Mouse (Mus musculus) forebrain, embryonic 15.5 days (tissue): ENCODE results near the gene Abhd11. TPM values are rescaled to one million over a fixed set of nuclear protein-coding genes. Genes with fewer than 3 reads are reported as not detected.

Experiments used
- ATAC-seq: fragments of 200-750 bp; cut with Nextera tagmentation; replicated peaks from 2 replicates; pipeline ENCODE4 v1.8.0; 2017; ENCODE audit warnings: mild to moderate bottlenecking, moderate TSS enrichment, moderate library complexity
- H3K27ac ChIP-seq: fragments of 300-500 bp; sonication (generic); replicated peaks from 2 replicates; pipeline ENCODE4 v1.5.1; 2015; ENCODE audit warnings: mild to moderate bottlenecking, inconsistent platforms
- H3K27me3 ChIP-seq: fragments of 300-500 bp; sonication (generic); 2 replicates; pipeline ENCODE4 v1.6.1; 2015; ENCODE audit warnings: inconsistent platforms
- H3K36me3 ChIP-seq: fragments of 300-500 bp; sonication (generic); 2 replicates; pipeline ENCODE4 v1.6.1; 2015; ENCODE audit warnings: mild to moderate bottlenecking, inconsistent platforms
- H3K4me1 ChIP-seq: fragments of 300-500 bp; sonication (generic); 2 replicates; pipeline ENCODE4 v1.6.1; 2015; ENCODE audit warnings: inconsistent platforms
- H3K4me2 ChIP-seq: fragments of 300-500 bp; sonication (generic); replicated peaks from 2 replicates; pipeline ENCODE4 v1.6.1; 2015; ENCODE audit warnings: mild to moderate bottlenecking, inconsistent platforms
- H3K4me3 ChIP-seq: fragments of 300-500 bp; sonication (generic); 2 replicates; pipeline ENCODE4 v1.5.1; 2015; ENCODE audit warnings: mild to moderate bottlenecking, inconsistent platforms
- H3K9ac ChIP-seq: fragments of 300-500 bp; sonication (generic); replicated peaks from 2 replicates; pipeline ENCODE4 v1.6.1; 2015; ENCODE audit warnings: mild to moderate bottlenecking, inconsistent platforms
- H3K9me3 ChIP-seq: fragments of 300-500 bp; sonication (generic); 2 replicates; pipeline ENCODE4 v1.6.1; 2016; ENCODE audit warnings: inconsistent platforms
- WGBS: fragments of 180-500 bp; shearing (Covaris S2); methylation state at CpG from one replicate; pipeline ENCODE4 v1.1.7; 2015; ENCODE audit warnings: mixed read lengths; 5-methylcytosine and 5-hydroxymethylcytosine counted together
- polyA plus RNA-seq: library from polyadenylated mRNA; unstranded; fragments of >200 nt; fragmentation: Nextera tagmentation; extraction: Ambion mirVana; gene quantifications from 2 replicates; pipeline ENCODE4 v1.2.1, GENCODE M21; 2015

Abhd11 gene
- polyA plus RNA-seq, 1 experiment from 2014 or later, result 69.5 TPM

- Histone ChIP-seq H3K27me3 (no peaks in the 10 kb centered on the region), H3K4me1 (no peaks in the 10 kb centered on the region), H3K9ac (no peak overlapping the region), H3K4me2 (no peak overlapping the region), H3K9me3 (no peaks in the 10 kb centered on the region), H3K27ac (no peak overlapping the region), H3K4me3 (no peak overlapping the region), H3K36me3 (no peaks in the 10 kb centered on the region)
- ATAC-seq, result no peak
- WGBS, result 69% methylated on average over 7 of the region's 7 CpGs
These were observed 34.7 kb upstream of the Abhd11 start for GRCm38 (mm10) chr5:134974294-134974693.

GRCm38 (mm10) chr5:134974921-134975320 lies 34.0 kb upstream of the Abhd11 start:
- Histone ChIP-seq H3K36me3 (no peaks in the 10 kb centered on the region), H3K4me1 (no peaks in the 10 kb centered on the region), H3K4me2 (no peak overlapping the region), H3K9me3 (no peaks in the 10 kb centered on the region), H3K27me3 (no peaks in the 10 kb centered on the region), H3K27ac (no peak overlapping the region), H3K4me3 (no peak overlapping the region), H3K9ac (no peak overlapping the region)
- 56% methylated on average over 2 of the region's 2 CpGs for WGBS
- no peak for ATAC-seq

- ATAC-seq, result no peak
- Histone ChIP-seq H3K4me3 (no peak overlapping the region), H3K36me3 (no peaks in the 10 kb centered on the region), H3K4me2 (no peak overlapping the region), H3K4me1 (no peaks in the 10 kb centered on the region), H3K9ac (no peak overlapping the region), H3K27me3 (no peaks in the 10 kb centered on the region), H3K9me3 (no peaks in the 10 kb centered on the region), H3K27ac (no peak overlapping the region)
- WGBS, result 87% methylated on average over 2 of the region's 2 CpGs
These were observed 32.8 kb upstream of the Abhd11 start for GRCm38 (mm10) chr5:134976164-134976563.

- Histone ChIP-seq H3K27me3 (no peaks in the 10 kb centered on the region), H3K36me3 (no peaks in the 10 kb centered on the region), H3K9ac (no peak overlapping the region), H3K4me2 (no peak overlapping the region), H3K4me3 (no peak overlapping the region), H3K9me3 (no peaks in the 10 kb centered on the region), H3K27ac (no peak overlapping the region), H3K4me1 (no peaks in the 10 kb centered on the region)
- WGBS, result 86% methylated on average over 14 of the region's 14 CpGs
- no peak for ATAC-seq
These were observed 32.2 kb upstream of the Abhd11 start for GRCm38 (mm10) chr5:134976577-134977250.

- Histone ChIP-seq H3K4me2 (no peak overlapping the region), H3K9ac (no peak overlapping the region), H3K27me3 (no peaks in the 10 kb centered on the region), H3K9me3 (no peaks in the 10 kb centered on the region), H3K4me3 (no peak overlapping the region), H3K36me3 (no peaks in the 10 kb centered on the region), H3K4me1 (no peaks in the 10 kb centered on the region), H3K27ac (no peak overlapping the region)
- 86% methylated on average over 4 of the region's 4 CpGs for WGBS
- ATAC-seq, result no peak
These were observed 31.1 kb upstream of the Abhd11 start for GRCm38 (mm10) chr5:134977837-134978236.

- WGBS, result 70% methylated on average over 10 of the region's 10 CpGs
These were observed 27.8 kb upstream of the Abhd11 start for GRCm38 (mm10) chr5:134981149-134981548.

GRCm38 (mm10) chr5:134983111-134983510 lies 25.8 kb upstream of the Abhd11 start:
- H3K4me1 ChIP-seq, result peaks cover 15% of the 10 kb centered on the region
- H3K27ac ChIP-seq, result no peak overlapping the region
- WGBS, result 95% methylated on average over 1 of the region's 1 CpGs
- H3K4me2 ChIP-seq, result no peak overlapping the region
- ATAC-seq, result no peak
- peaks cover 38% of the 10 kb centered on the region for H3K27me3 ChIP-seq
- H3K9ac ChIP-seq, result no peak overlapping the region
- H3K36me3 ChIP-seq, result no peaks in the 10 kb centered on the region
- no peaks in the 10 kb centered on the region for H3K9me3 ChIP-seq
- H3K4me3 ChIP-seq, result no peak overlapping the region

More at GRCm38 (mm10) chr5:134981149-134981548, 27.8 kb upstream of the Abhd11 start:
- H3K4me2 ChIP-seq, result no peak overlapping the region
- no peak overlapping the region for H3K9ac ChIP-seq
- peaks cover 7% of the 10 kb centered on the region for H3K4me1 ChIP-seq
- H3K4me3 ChIP-seq, result no peak overlapping the region
- ATAC-seq, result no peak
- no peak overlapping the region for H3K27ac ChIP-seq
- H3K9me3 ChIP-seq, result no peaks in the 10 kb centered on the region
- H3K27me3 ChIP-seq, result peaks cover 18% of the 10 kb centered on the region
- no peaks in the 10 kb centered on the region for H3K36me3 ChIP-seq

- no peak for ATAC-seq
- Histone ChIP-seq H3K9me3 (no peaks in the 10 kb centered on the region), H3K27me3 (peaks cover 38% of the 10 kb centered on the region), H3K27ac (no peak overlapping the region), H3K9ac (no peak overlapping the region), H3K4me3 (no peak overlapping the region), H3K4me1 (peaks cover 15% of the 10 kb centered on the region), H3K4me2 (no peak overlapping the region), H3K36me3 (no peaks in the 10 kb centered on the region)
- 5% methylated on average over 3 of the region's 3 CpGs for WGBS
These were observed 25.2 kb upstream of the Abhd11 start for GRCm38 (mm10) chr5:134983771-134984170.

GRCm38 (mm10) chr5:134985633-134986297 lies 23.2 kb upstream of the Abhd11 start, which contains the start of gene Cldn3:
Cldn3 (plus strand) TSS chr5:134986214.
- peak; percentile 63 for ATAC-seq
- H3K36me3 ChIP-seq, result no peaks in the 10 kb centered on the region
- WGBS, result under 1% methylated on average over 24 of the region's 25 CpGs
- peak within 1 kb of the TSS; percentile 62 for H3K27ac ChIP-seq
- H3K4me3 ChIP-seq, result peak within 1 kb of the TSS; percentile 38
- H3K4me2 ChIP-seq, result peak within 1 kb of the TSS; percentile 44
- H3K9me3 ChIP-seq, result no peaks in the 10 kb centered on the region
- H3K9ac ChIP-seq, result peak within 1 kb of the TSS; percentile 10
- H3K27me3 ChIP-seq, result peaks cover 38% of the 10 kb centered on the region
- peaks cover 15% of the 10 kb centered on the region for H3K4me1 ChIP-seq

GRCm38 (mm10) chr5:134986298-134987268 lies 22.4 kb upstream of the Abhd11 start:
- Histone ChIP-seq H3K36me3 (no peaks in the 10 kb centered on the region), H3K9me3 (no peaks in the 10 kb centered on the region), H3K4me1 (peaks cover 15% of the 10 kb centered on the region), H3K4me2 (peak overlapping the region; percentile 44), H3K27ac (peak overlapping the region; percentile 62), H3K4me3 (peak overlapping the region; percentile 38), H3K9ac (peak overlapping the region; percentile 10), H3K27me3 (peaks cover 38% of the 10 kb centered on the region)
- WGBS, result 3% methylated on average over 79 of the region's 79 CpGs
- ATAC-seq, result peak; percentile 66

GRCm38 (mm10) chr5:134989166-134989565 lies 19.8 kb upstream of the Abhd11 start:
- WGBS, result 80% methylated on average over 11 of the region's 11 CpGs
- no peak for ATAC-seq
- H3K9me3 ChIP-seq, result no peaks in the 10 kb centered on the region
- no peak overlapping the region for H3K4me3 ChIP-seq
- H3K4me1 ChIP-seq, result peaks cover 15% of the 10 kb centered on the region
- no peak overlapping the region for H3K9ac ChIP-seq
- no peak overlapping the region for H3K27ac ChIP-seq
- H3K4me2 ChIP-seq, result no peak overlapping the region
- peaks cover 38% of the 10 kb centered on the region for H3K27me3 ChIP-seq
- no peaks in the 10 kb centered on the region for H3K36me3 ChIP-seq

- Histone ChIP-seq H3K9ac (no peak overlapping the region), H3K27ac (no peak overlapping the region), H3K36me3 (no peaks in the 10 kb centered on the region), H3K4me3 (no peak overlapping the region), H3K4me2 (no peak overlapping the region), H3K27me3 (peaks cover 34% of the 10 kb centered on the region), H3K4me1 (peaks cover 15% of the 10 kb centered on the region), H3K9me3 (no peaks in the 10 kb centered on the region)
- ATAC-seq, result no peak
- 74% methylated on average over 6 of the region's 6 CpGs for WGBS
These were observed 19.2 kb upstream of the Abhd11 start for GRCm38 (mm10) chr5:134989741-134990140.
